ENCODE assay signal across 8 mouse cellular contexts in genomic region chr12:53252213-53252571, GRCm38 (mm10). TPM values are rescaled to one million over a fixed set of nuclear protein-coding genes. Genes with fewer than 3 reads are reported as not detected.
A peak's percentile ranks its signal among the peaks of the same experiment; 100 is the strongest.
DNase-seq lines count a peak whose midpoint lies in the region; ATAC-seq and TF ChIP-seq lines count a peak whose summit lies in the region.

No protein-coding gene starts in this region.

- peaks cover 7 to 24% of the 10 kb centered on the region in 2 experiments for H3K4me1 ChIP-seq in heart, embryonic 14.5 days (ENCODE audit: control insufficient read depth in 2 of 2, insufficient read depth in 2 of 2, low read length in 2 of 2)
- peaks cover 29% of the 10 kb centered on the region for H3K4me1 ChIP-seq in E14TG2a.4 (replicated peaks; ENCODE audit: low read depth, low read length)
- H3K4me1 ChIP-seq in hindbrain, embryonic 15.5 days (replicated peaks), result peaks cover 44% of the 10 kb centered on the region
- H3K4me1 ChIP-seq in midbrain, embryonic 11.5 days (ENCODE audit: control insufficient read depth, insufficient read depth, low read length), result peaks cover 24% of the 10 kb centered on the region

- peak overlapping the region; percentile 86 for H3K9ac ChIP-seq in heart, embryonic 14.5 days (ENCODE audit: low read length)
- H3K9ac ChIP-seq in hindbrain, embryonic 15.5 days, result peak overlapping the region; percentile 93
- peak overlapping the region; percentile 99 for H3K9ac ChIP-seq in midbrain, embryonic 11.5 days (ENCODE audit: low read length)

- H3K4me3 ChIP-seq in heart, embryonic 14.5 days (ENCODE audit: control insufficient read depth in 1 of 2, insufficient read depth in 1 of 2, low read depth in 1 of 2, low read length in 2 of 2), result peak overlapping the region; percentile 77 to 92
- H3K4me3 ChIP-seq in E14TG2a.4 (replicated peaks; ENCODE audit: low read length), result peak overlapping the region; percentile 76
- peak overlapping the region; percentile 75 for H3K4me3 ChIP-seq in hindbrain, embryonic 15.5 days
- H3K4me3 ChIP-seq in midbrain, embryonic 11.5 days (ENCODE audit: low read depth, low read length), result peak overlapping the region; percentile 92

- ATAC-seq in heart, embryonic 14.5 days (ENCODE audit: insufficient number of reproducible peaks, insufficient read depth, low FRiP score, low read depth), result peak; percentile 51; the same call in 1 of the 2 replicates
- peak; percentile 57; the same call in 1 of the 2 replicates for ATAC-seq in hindbrain, embryonic 15.5 days (ENCODE audit: low FRiP score, low read depth)
- ATAC-seq in midbrain, embryonic 11.5 days (ENCODE audit: low FRiP score), result peak; percentile 45

- DNase-seq in heart, adult 8-10 months (ENCODE audit: low spot score), result no peak
- DNase-seq in embryo, embryonic 11.5 days (ENCODE audit: low read depth, low spot score), result peak; percentile 29
- peak; percentile 95 for DNase-seq in midbrain, embryonic 11.5 days (ENCODE audit: low spot score, missing footprints)
- DNase-seq in spleen, postnatal 36 days (ENCODE audit: low spot score in 2 of 2), result no peak
- no peak for DNase-seq in urinary bladder, postnatal 4 days (ENCODE audit: low spot score in 2 of 2)

- peak overlapping the region in 1 of 2 experiments; percentile 73; a peak in 2 of 4 replicates for H3K27ac ChIP-seq in heart, embryonic 14.5 days (replicated peaks in 1 of 2; ENCODE audit: control insufficient read depth in 1 of 2, insufficient read depth in 1 of 2, low read depth in 2 of 2, low read length in 2 of 2)
- peak overlapping the region; percentile 92 for H3K27ac ChIP-seq in hindbrain, embryonic 15.5 days (replicated peaks)
- peak overlapping the region; percentile 96 for H3K27ac ChIP-seq in midbrain, embryonic 11.5 days (ENCODE audit: low read depth, low read length)

- peaks cover 59% of the 10 kb centered on the region for H3K27me3 ChIP-seq in heart, embryonic 14.5 days (ENCODE audit: control insufficient read depth, insufficient read depth, low read length)
- H3K27me3 ChIP-seq in E14TG2a.4 (ENCODE audit: insufficient read depth, low read length), result peaks cover 71% of the 10 kb centered on the region
- H3K27me3 ChIP-seq in hindbrain, embryonic 15.5 days, result no peaks in the 10 kb centered on the region
- no peaks in the 10 kb centered on the region for H3K27me3 ChIP-seq in midbrain, embryonic 11.5 days (ENCODE audit: control insufficient read depth, insufficient read depth, low read length)

- no peak for TF ChIP-seq CTCF in E14TG2a.4 (conservative IDR thresholded peaks at IDR 0.05; ENCODE audit: low read length)

- no peaks in the 10 kb centered on the region for H3K9me3 ChIP-seq in heart, embryonic 14.5 days (ENCODE audit: control insufficient read depth, low read length)
- no peaks in the 10 kb centered on the region for H3K9me3 ChIP-seq in E14TG2a.4 (ENCODE audit: low read length)
- H3K9me3 ChIP-seq in hindbrain, embryonic 15.5 days, result no peaks in the 10 kb centered on the region
- H3K9me3 ChIP-seq in midbrain, embryonic 11.5 days (ENCODE audit: control insufficient read depth, low read length), result no peaks in the 10 kb centered on the region

- peak overlapping the region; percentile 97 for H3K4me2 ChIP-seq in heart, embryonic 14.5 days (ENCODE audit: low read length)
- H3K4me2 ChIP-seq in hindbrain, embryonic 15.5 days, result peak overlapping the region; percentile 80
- H3K4me2 ChIP-seq in midbrain, embryonic 11.5 days, result peak overlapping the region; percentile 71

- WGBS in heart, embryonic 14.5 days, result 0% methylated on average over 12 of the region's 23 CpGs
- 4% methylated on average over 9 of the region's 23 CpGs for WGBS in hindbrain, embryonic 15.5 days
- no CpG with 5 or more reads among the region's 23 CpGs for WGBS in midbrain, embryonic 11.5 days

- H3K36me3 ChIP-seq in heart, embryonic 14.5 days (ENCODE audit: control insufficient read depth, insufficient read depth, low read length), result no peaks in the 10 kb centered on the region
- no peaks in the 10 kb centered on the region for H3K36me3 ChIP-seq in E14TG2a.4 (ENCODE audit: insufficient read depth, low read length)
- H3K36me3 ChIP-seq in hindbrain, embryonic 15.5 days, result no peaks in the 10 kb centered on the region
- no peaks in the 10 kb centered on the region for H3K36me3 ChIP-seq in midbrain, embryonic 11.5 days (ENCODE audit: control insufficient read depth, insufficient read depth, low read length)

RNA-seq across cellular contexts. Expression of gene Npas3, which starts 3.7 kb away (rescaled TPM):
- 1.3 and 3.9 TPM in 2 replicates for polyA plus RNA-seq in heart, embryonic 14.5 days (2014; fragmentation: Nextera tagmentation; extraction: Ambion mirVana)
- total RNA-seq in heart, adult 8-10 months (2022), result under 1 TPM; 0.05 to 0.20 (median 0.17) TPM
- polyA plus RNA-seq in hindbrain, embryonic 15.5 days (2015; fragmentation: Nextera tagmentation; extraction: Ambion mirVana), result 24.9 and 27.1 TPM in 2 replicates
- polyA plus RNA-seq in midbrain, embryonic 11.5 days (2014; fragmentation: Nextera tagmentation; extraction: Ambion mirVana), result 17.7 and 19.5 TPM in 2 replicates

Comparison
In these comparisons a context has a peak if more than half of its experiments do, and no peak if none do; other contexts are left out.
1. DNase-seq: peak in embryo, embryonic 11.5 days (single experiment) and midbrain, embryonic 11.5 days (single experiment); none in heart, adult 8-10 months (single experiment), spleen, postnatal 36 days (0 of 2) and urinary bladder, postnatal 4 days (0 of 2).
2. Peak in every context shown above with its lines, with median percentiles within 50 percentile points of each other: ATAC-seq, H3K4me2 ChIP-seq, H3K4me3 ChIP-seq and H3K9ac ChIP-seq.